Mouse (Mus musculus) midbrain, embryonic 14.5 days (tissue): Measurements from ENCODE around the gene Wscd2. TPM values are rescaled to one million over a fixed set of nuclear protein-coding genes. Genes with fewer than 3 reads are reported as not detected.
"Not testable (repeated sequence)": the region's sequence is repeated elsewhere in the genome, so short reads cannot be mapped to it uniquely, and the experiment has no call there.

Experiments used
- ATAC-seq: fragments of 200-750 bp; cut with Nextera tagmentation; 2 replicates; pipeline ENCODE4 v1.8.0; 2017; ENCODE audit warnings: moderate number of reproducible peaks, moderate library complexity; ENCODE audit not compliant: low FRiP score, low TSS enrichment
- DNase-seq: peaks from one replicate; pipeline ENCODE4 v3.0.0-alpha.2; 2015
- H3K27ac ChIP-seq: fragments of 300-500 bp; sonication (generic); replicated peaks from 2 replicates; pipeline ENCODE4 v1.5.1; 2014; ENCODE audit warnings: mild to moderate bottlenecking, low read depth, low read length, moderate library complexity
- H3K27me3 ChIP-seq: fragments of 300-500 bp; sonication (generic); 2 replicates; pipeline ENCODE4 v1.6.1; 2014; ENCODE audit warnings: low read length, control low read depth, mixed read lengths; ENCODE audit not compliant: control insufficient read depth, insufficient read depth
- H3K36me3 ChIP-seq: fragments of 300-500 bp; sonication (generic); 2 replicates; pipeline ENCODE4 v1.6.1; 2014; ENCODE audit warnings: low read length, control low read depth; ENCODE audit not compliant: control insufficient read depth, insufficient read depth
- H3K4me1 ChIP-seq: fragments of 300-500 bp; sonication (generic); 2 replicates; pipeline ENCODE4 v1.6.1; 2014; ENCODE audit warnings: mild to moderate bottlenecking, antibody characterized with exemption, low read length, control low read depth; ENCODE audit not compliant: control insufficient read depth, insufficient read depth
- H3K4me2 ChIP-seq: fragments of 300-500 bp; sonication (generic); 2 replicates; pipeline ENCODE4 v1.6.1; 2014; ENCODE audit warnings: mild to moderate bottlenecking, low read length, moderate library complexity
- H3K4me3 ChIP-seq: fragments of 300-500 bp; sonication (generic); replicated peaks from 2 replicates; pipeline ENCODE4 v1.5.1; 2014; ENCODE audit warnings: low read depth, low read length
- H3K9ac ChIP-seq: fragments of 300-500 bp; sonication (generic); replicated peaks from 2 replicates; pipeline ENCODE4 v1.6.1; 2014; ENCODE audit warnings: mild to moderate bottlenecking, low read length, moderate library complexity
- H3K9me3 ChIP-seq: fragments of 300-500 bp; sonication (generic); 2 replicates; pipeline ENCODE4 v1.6.1; 2016; ENCODE audit warnings: low read length, control low read depth, mixed read lengths; ENCODE audit not compliant: control insufficient read depth
- WGBS: fragments of 180-500 bp; shearing (Covaris S2); extraction: QIAGEN DNeasy Blood & Tissue Kit; methylation state at CpG from one replicate; pipeline ENCODE4 v1.1.7; 2014; 5-methylcytosine and 5-hydroxymethylcytosine counted together
- polyA plus RNA-seq: library from polyadenylated mRNA; unstranded; fragments of >200 nt; fragmentation: Nextera tagmentation; extraction: Ambion mirVana; gene quantifications from 2 replicates; pipeline ENCODE4 v1.2.1, GENCODE M21; 2014

Wscd2 gene
- polyA plus RNA-seq, 1 experiment from 2014 or later, result 10.7 TPM

DNA sequence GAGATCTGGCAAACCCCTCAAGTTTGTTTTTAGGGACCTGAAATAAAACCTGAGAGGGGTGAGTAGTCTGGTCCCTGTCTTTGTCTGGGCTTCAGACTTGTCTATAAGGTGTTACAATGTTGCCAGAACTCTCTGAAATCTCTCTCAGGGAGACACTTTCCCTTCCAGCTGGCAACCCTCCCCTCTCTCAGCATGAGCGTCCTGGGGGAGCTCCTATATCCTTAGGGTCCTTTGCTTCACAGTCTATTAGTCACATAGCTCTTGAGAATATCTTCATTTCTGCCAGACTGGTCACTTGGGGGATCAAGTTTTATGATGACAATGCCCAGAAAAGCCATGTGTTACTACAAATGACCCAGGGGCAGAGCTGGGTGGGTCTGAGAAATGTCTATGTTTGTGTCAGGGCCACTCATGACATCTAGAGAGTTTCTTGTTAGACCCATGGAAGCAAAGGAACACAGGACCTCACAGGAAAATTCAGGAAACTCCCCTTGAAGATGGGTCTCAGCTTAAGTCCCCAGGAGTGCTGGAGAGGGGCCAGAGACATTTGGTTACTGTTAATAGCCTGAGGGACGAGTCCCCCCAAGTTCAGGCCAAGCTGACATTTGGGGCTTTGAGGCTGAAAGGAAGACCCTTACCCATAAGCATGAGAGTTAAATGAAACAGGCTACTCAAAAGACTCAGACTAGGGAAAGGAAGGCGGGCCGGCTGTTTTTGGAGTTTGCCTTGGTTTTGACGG lies 93.5 kb downstream of the Wscd2 start:
- ATAC-seq (no peak), DNase-seq (no peak)
- Histone ChIP-seq H3K27ac (no peak overlapping the region), H3K9me3 (no peaks in the 10 kb centered on the region), H3K36me3 (no peaks in the 10 kb centered on the region), H3K9ac (no peak overlapping the region), H3K27me3 (no peaks in the 10 kb centered on the region), H3K4me3 (no peak overlapping the region), H3K4me2 (no peak overlapping the region), H3K4me1 (peaks cover 5% of the 10 kb centered on the region; the same call in 1 of the 2 replicates)
- 76% methylated on average over 5 of the region's 5 CpGs for WGBS

DNA sequence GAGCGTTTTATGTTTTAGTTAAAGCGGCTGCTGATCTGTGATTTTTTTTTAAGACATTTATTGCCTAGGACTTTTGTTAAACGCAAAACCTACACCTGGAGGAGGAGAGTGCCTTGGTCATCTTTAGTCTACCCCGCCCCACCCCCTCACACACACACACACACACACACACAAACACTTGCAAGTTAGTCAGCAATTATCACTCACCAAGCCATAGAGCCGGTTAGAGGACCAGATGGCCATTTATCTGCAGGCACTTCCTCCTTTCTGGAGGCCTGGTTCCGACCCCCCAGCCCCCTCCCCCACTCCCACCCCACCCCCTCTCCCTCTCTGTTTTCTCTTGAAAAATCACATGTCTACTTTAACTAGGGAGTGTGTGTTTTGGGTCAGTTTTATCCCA lies 94.3 kb downstream of the Wscd2 start:
- 60% methylated on average over 6 of the region's 6 CpGs for WGBS
- H3K27me3 ChIP-seq, result no peaks in the 10 kb centered on the region
- H3K36me3 ChIP-seq, result no peaks in the 10 kb centered on the region
- no peak overlapping the region for H3K4me2 ChIP-seq
- H3K9ac ChIP-seq, result no peak overlapping the region
- peaks cover 1% of the 10 kb centered on the region; the same call in 1 of the 2 replicates for H3K4me1 ChIP-seq
- no peak overlapping the region for H3K4me3 ChIP-seq
- no peak for DNase-seq
- H3K27ac ChIP-seq, result no peak overlapping the region
- no peak for ATAC-seq
- no peaks in the 10 kb centered on the region for H3K9me3 ChIP-seq

DNA sequence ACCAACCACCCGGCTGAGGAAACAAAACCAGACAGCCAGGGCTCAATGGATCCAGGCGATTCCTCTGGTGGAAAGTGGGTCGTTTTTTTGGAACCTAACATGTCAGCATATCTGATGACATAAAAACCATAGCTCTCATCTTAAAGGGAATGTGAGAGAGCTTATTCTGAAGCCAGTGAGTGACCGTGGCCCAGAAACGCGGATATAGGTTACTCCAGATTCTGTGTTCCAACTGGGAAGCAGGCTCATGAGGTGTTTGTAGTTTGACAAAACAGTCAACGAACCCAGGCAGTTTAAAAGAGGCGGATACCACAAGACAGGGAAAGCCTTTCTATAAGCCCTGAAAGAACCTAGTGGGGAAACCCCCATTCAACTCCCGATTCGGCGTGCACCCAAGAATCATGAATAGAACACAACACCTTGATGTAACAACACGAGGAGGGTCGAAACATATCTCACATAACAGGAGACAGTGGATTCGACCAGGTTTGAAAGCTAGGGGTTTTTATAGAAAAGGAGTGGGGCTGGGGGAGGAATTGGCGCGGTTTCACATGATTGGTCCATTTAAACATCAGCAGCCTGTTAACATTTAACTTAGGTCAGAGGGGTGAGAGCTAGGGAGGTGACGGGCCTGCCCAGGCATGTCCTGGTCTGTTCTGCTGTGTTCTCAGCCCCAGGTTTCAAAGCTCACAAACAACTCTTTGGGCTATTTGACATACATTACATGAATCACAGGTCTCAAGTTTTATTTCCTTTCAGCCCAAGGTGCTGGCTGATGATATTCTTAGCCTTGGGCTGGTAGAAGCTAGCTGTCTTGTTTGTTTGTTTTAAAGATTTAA lies 95.7 kb downstream of the Wscd2 start:
- H3K27ac ChIP-seq, H3K9ac ChIP-seq, H3K36me3 ChIP-seq, H3K4me1 ChIP-seq, H3K9me3 ChIP-seq, H3K27me3 ChIP-seq, DNase-seq, H3K4me3 ChIP-seq, H3K4me2 ChIP-seq, ATAC-seq: not testable (repeated sequence)
- WGBS, result 79% methylated on average over 17 of the region's 17 CpGs

DNA sequence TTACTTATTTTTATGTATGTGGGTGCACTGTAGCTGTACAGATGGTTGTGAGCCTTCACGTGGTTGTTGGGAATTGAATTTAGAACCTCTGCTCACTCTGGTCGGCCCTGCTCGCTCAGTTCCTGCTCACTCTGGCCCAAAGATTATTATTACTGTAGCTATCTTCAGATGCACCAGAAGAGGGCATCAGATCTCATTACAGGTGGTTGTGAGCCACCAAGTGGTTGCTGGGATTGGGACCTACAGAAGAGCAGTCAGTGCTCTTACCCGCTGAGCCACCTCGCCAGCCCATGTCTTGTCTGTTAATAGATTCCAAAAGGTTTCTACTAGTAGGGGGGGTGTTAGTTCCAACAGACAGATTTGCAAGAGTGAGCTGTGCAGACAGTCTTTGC lies 96.3 kb downstream of the Wscd2 start:
- not testable (repeated sequence) for H3K4me1 ChIP-seq, H3K4me2 ChIP-seq, H3K27ac ChIP-seq, H3K9ac ChIP-seq, ATAC-seq, H3K9me3 ChIP-seq, H3K36me3 ChIP-seq, H3K4me3 ChIP-seq, H3K27me3 ChIP-seq, DNase-seq
- 46% methylated on average over 5 of the region's 5 CpGs for whole genome bisulfite sequencing

DNA sequence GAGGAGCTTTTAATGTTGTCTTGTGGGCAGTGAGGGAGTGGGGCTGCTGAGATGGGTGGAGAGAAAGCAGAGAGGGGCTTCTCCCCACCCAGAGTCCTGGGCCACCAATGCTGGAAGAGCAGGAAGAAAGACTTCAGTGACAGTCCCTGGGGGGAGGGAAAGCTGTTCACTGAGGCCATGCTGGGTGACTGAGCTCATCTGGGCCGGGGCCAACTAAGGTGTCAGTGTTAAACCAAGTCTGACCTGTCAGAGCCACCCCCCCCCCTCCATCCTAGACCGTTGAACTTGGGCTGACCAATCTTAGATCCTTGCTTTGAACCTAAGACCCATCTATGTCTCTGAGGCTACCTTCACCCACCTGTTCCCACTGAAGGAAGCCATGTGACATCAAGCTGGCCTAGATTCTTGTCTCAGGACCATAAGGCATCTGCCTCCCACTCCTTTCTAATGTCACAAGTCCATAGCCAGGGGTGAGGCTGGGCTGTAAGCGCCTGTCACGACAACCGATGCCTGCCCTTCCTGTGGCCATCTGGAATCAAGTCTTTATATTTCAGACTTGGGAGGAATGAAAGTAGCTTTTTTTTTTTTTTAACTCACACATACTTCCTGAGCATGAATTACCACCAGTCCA lies 100.0 kb downstream of the Wscd2 start:
- Histone ChIP-seq H3K36me3 (no peaks in the 10 kb centered on the region), H3K9me3 (no peaks in the 10 kb centered on the region), H3K27me3 (no peaks in the 10 kb centered on the region), H3K4me2 (no peak overlapping the region), H3K27ac (no peak overlapping the region), H3K4me3 (no peak overlapping the region), H3K9ac (no peak overlapping the region), H3K4me1 (peaks cover 23% of the 10 kb centered on the region)
- 76% methylated on average over 5 of the region's 5 CpGs for WGBS
- no peak for DNase-seq
- ATAC-seq, result no peak

DNA sequence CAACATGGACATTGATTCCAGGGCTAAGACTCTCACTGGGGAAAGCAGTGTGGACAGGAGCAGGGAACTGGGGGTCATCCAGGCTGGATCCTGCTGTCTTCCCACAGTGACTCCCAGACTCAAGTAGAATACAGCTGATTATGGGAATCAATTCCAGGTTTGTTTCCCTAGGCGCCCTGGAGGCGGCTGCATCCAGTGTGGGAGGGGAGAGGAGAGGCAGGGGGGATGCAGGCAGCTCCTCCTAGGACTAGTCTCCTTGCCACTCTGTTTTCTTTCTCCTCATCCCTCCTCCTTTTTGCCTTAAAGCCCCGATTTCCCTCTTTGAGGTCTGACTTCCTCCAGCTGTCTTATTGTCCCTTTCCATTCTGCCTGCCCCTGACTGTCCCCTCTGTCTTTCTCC lies 101.0 kb downstream of the Wscd2 start:
- peak; percentile 14; the same call in 1 of the 2 replicates for ATAC-seq
- WGBS, result 0% methylated on average over 3 of the region's 3 CpGs
- no peaks in the 10 kb centered on the region for H3K27me3 ChIP-seq
- no peak overlapping the region for H3K9ac ChIP-seq
- H3K4me3 ChIP-seq, result no peak overlapping the region
- peak; percentile 61 for DNase-seq
- H3K4me2 ChIP-seq, result no peak overlapping the region
- peaks cover 23% of the 10 kb centered on the region for H3K4me1 ChIP-seq
- no peaks in the 10 kb centered on the region for H3K36me3 ChIP-seq
- peak overlapping the region; percentile 86 for H3K27ac ChIP-seq
- no peaks in the 10 kb centered on the region for H3K9me3 ChIP-seq

DNA sequence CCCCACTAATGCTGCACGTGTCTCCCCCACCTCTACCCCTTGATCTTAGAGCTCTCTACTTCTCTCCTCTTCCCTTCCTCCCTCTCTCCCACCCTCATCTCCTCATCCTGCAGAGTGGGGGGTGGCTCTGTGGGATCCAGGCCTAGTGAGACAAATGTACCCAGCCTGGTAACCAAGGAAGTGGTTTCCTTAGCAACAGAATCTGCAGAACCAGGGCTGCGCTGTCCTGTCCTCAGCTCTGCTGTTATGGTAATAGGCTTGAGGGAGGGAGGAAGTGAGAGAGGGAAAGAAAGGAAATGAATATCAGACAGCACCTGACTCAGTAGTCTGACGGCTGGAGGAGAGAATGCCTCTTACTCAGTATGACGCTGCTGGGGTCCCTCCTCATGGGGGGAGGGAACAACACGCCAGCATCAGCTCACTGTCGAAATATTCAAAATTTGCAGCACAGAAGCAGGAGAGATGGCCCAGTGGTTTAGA lies 101.7 kb downstream of the Wscd2 start:
- Histone ChIP-seq H3K36me3 (no peaks in the 10 kb centered on the region), H3K4me3 (no peak overlapping the region), H3K4me1 (peaks cover 23% of the 10 kb centered on the region), H3K9me3 (no peaks in the 10 kb centered on the region), H3K9ac (no peak overlapping the region; the same call in 1 of the 2 replicates), H3K4me2 (no peak overlapping the region), H3K27me3 (no peaks in the 10 kb centered on the region), H3K27ac (peak overlapping the region; percentile 86)
- 3% methylated on average over 6 of the region's 6 CpGs for whole genome bisulfite sequencing
- ATAC-seq (peak; percentile 89), DNase-seq (peak; percentile 89)

DNA sequence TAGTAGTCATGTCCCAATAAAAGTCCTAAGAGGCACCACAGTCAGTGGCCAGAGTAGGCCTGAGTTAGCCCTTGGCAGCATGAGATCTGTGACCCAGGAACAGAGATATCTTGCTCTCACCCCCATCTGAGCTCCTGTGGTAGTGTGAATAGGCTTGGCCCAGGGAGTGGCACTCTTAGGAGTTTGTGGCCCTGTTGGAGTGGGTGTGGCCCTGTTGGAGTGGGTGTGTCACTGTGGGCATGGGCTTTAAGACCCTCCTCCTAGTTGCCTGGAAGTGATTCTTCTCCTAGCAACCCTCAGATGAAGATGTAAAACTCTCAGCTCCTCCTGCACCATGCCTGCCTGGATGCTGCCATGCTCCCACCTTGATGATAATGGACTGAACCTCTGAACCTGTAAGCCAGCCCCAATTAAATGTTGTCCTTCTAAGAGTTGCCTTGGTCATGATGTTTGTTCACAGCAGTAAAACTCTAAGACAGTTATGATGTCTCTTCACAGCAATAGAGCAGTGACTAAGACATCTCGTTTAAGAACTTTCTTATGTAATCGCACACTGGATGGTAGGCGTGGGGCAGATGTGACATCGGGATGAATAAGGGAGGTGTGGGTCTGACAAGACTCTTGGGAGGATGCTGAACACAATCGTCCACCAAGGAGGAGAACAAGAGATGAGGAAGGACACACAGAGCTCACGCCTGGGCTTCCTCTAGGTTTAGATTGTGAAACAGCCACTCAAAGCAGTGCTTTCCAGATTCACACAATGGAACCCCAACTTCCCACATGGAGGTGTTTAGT lies 104.0 kb downstream of the Wscd2 start:
- H3K4me2 ChIP-seq, result no peak overlapping the region
- H3K9ac ChIP-seq, result no peak overlapping the region
- H3K27ac ChIP-seq, result no peak overlapping the region
- 92% methylated on average over 6 of the region's 6 CpGs for WGBS
- H3K36me3 ChIP-seq, result no peaks in the 10 kb centered on the region
- H3K27me3 ChIP-seq, result no peaks in the 10 kb centered on the region
- no peak for DNase-seq
- ATAC-seq, result no peak
- H3K9me3 ChIP-seq, result no peaks in the 10 kb centered on the region
- no peak overlapping the region for H3K4me3 ChIP-seq
- peaks cover 23% of the 10 kb centered on the region for H3K4me1 ChIP-seq
